Mouse (Mus musculus): Measurements from ENCODE around the gene Ipo9.
A peak's percentile ranks its signal among the peaks of the same experiment; 100 is the strongest.

The Ipo9 gene

DNA sequence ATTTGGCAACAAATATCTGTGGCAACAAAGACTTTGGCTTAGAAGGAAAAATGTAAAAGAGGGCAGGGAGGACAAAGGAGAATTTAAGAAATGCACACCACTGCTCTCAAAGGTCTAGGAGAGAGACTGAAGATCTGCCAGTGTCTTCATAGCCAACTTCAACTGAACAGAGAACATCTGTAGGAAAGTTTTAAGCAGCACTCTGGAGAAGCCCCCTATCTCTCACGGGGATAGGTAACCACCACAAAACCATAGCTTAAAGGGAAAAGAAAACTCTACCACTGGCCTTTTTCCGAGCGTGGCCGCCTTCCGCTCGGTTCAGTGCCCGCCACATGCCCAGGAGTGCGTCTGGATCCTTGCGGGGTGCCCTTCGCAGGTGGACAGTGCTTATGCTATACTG is 3.7 kb downstream of the Ipo9 start:
- peak; percentile 22 for DNase-seq

DNA sequence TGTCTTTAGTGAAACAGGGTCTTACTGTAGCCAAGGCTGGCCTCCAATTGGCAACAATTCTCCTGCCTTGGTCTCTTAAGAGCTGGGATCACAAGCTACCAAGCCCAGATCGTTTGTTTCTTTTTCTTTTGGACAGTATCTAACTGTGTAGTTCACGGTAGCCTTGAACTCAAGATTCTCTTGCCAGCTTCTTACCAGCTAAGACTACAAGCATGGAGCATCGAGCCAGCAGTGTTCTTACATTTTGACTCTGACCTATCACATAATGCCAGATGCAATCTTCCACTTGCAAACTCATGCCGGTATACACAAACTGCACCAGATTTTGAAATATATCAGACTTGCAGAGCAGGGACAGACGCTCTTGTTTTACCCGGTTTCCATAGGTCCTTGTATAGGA is 7.5 kb downstream of the Ipo9 start:
- DNase-seq, result no peak

DNA sequence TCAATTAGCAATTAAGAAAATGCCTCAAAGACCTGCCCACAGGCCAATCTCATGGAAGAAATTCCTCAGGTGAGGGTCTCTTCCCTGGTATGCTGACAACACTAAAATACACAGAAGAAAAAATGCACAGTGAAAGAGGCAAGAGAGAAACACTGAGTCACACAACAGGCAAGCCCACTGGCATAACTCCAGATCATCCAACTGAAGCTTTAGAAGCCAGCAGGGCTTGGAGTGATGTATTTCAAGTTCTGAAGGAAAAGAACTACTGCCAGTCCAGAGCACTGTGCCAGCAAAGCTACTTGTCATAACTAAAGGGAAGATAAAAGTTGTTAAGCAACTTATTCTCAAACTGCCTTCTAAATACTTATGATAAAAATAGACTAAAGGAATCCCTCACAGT is 16.3 kb downstream of the Ipo9 start:
- DNase-seq, result no peak

DNA sequence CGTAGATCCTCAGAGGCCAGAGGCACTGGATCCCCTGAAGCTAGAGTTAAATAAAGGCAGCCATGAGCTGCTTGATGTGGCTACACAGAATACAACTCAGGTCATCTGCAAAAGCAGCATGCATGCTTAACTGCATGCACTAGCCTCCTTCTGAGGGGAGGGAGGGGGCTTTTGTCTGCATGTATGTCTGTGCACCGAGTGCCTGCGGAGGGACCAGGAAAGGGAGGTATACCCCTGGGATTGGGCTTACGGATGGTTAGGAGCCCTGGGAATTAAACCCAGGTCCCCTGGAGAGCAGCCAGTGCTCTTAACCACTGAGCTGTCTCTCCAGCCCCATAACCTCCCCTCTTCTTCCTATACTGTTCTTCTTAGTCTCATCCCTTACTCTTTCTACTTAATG is 18.2 kb downstream of the Ipo9 start:
- no peak for DNase-seq

DNA sequence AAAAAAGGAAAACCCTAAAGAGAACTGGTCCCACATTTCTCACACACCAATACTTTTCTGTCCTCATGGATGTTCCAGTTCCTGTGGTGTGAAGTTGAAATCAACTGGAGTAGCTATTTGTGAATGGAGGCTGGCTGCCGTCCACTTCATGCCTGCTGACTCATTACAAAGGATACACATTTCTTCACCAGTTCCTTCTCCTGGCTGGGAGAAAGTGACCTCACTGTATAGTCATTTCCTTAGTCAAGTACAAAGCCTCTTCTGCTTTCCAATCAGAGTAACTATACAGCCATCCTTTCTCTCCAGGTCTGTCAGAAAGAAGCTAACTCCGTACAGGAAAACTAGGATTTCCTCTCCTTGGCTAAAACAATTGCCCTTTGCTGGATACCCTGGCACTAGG is 19.3 kb downstream of the Ipo9 start:
- DNase-seq, result no peak

DNA sequence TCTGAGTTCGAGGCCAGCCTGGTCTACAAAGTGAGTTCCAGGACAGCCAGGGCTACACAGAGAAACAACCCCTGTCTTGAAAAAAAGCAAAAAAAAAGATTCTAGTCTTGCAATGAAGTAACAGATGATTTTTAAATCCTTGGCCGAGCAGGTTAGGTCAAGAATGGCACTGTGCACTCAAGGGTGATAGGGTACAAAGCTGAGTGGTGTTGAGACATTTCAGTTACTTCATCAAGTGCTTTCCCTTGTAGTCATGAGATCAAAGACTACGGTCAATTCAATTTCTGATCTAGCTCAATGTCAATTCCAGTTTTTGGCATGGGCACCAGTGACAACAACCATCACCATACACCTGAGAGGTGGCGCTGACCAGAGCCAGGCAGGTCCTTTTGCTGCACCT is 21.3 kb downstream of the Ipo9 start:
- no peak for DNase-seq

DNA sequence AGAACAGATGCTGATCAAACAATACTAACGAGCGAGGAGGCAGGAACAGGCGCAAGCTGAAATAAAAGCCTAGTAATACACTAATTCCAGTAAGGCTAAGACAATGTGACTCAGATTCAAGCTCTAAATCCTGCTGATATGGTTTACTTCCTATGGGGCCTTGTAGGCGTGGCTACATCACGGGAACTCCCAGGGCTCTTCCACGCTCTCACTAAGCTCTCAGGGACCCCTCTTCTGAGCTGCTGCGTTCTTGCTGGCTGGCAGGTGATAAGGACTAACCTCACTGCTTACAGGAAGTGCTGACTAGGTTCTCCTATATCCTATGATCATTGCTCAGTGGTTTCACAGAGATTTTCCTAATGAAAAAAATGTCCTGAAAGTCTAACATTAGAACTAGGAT is 24.9 kb downstream of the Ipo9 start:
- no peak for DNase-seq

DNA sequence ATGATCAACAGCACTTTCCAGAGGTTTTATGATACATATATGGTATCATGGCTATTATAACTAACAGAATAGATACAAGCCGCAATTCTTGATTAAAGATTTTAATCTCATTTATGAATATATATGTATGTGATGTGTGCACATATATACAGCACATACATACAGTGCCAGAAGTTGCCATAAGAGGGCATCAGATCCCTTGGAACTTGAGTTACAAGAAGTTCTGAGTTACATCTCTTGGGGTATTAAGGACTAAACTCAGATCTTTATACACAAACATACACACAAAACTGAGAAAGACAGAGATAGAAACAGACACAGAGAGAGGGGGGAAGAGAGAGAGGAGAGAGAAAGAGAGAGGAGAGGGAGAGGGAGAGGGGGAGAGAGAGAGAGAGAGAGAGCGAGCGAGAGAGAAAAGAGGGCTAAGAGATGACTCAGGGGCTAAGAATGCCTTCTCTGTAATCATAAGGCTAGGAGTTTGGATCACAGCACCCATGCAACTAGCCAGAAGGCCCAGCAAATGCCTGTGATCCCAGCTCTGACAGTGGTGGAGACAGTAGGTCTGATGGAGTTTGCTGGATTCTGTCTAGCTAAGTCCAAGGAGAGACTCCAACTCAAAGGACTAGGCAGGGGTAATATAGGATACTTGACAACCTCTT is 28.7 kb downstream of the Ipo9 start:
- DNase-seq, result no peak

DNA sequence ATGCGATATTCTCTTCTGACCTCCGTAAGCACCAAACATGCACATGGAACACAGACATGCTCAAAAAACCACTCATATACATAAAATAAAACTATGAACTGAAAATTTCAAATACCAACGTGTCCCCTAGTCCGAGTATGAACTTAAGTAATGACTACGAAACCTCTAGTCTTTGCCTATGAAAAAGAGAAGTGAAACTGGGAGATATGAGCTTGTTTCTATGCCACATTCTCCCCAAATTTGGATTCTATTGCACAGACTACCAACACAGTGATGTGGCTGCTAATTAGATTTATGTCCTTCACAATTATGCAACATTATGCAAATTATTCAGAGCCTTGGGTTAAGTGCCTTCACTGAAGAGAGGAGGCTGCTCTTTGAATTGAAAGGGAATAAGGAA is 30.8 kb downstream of the Ipo9 start:
- DNase-seq, result no peak

DNA sequence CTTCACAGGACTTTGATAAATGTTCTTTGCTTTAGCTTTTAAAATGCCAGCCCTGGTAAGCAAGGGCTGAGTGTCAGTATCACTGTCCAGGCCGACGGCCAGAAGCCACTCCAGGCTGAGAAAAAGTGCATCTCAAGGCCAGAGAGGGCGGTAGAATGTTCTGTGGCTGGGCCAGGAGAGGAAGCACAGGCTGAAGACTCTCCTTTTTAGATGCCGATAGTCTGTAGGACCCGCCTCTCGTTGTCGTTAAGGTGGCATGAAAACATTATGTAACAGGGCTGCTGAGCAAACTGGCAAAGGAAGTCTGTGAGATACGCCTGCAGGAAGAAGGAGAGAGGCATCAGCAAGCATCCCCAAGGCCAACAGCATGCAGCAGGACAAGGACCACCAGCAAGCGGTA is 45.1 kb downstream of the Ipo9 start:
- no peak for DNase-seq

DNA sequence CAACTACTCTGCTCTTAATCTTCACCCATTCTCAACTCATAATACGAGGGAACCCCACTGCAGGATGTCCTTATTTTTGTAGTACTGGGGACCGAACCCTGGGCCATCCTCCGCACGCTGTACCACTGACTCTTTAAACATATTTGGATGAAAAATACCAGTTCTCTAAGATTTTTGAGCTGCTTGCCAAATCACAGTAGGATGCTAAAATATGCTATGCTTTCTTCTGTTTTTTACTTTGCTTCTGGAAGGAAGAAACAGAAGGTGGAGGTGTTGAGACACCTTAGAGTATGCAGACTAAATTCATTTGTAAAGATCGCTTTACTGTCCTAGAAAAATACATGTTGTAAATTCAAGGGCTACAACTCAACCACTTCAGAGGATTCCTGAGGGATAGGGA is 46.1 kb downstream of the Ipo9 start:
- DNase-seq, result no peak

DNA sequence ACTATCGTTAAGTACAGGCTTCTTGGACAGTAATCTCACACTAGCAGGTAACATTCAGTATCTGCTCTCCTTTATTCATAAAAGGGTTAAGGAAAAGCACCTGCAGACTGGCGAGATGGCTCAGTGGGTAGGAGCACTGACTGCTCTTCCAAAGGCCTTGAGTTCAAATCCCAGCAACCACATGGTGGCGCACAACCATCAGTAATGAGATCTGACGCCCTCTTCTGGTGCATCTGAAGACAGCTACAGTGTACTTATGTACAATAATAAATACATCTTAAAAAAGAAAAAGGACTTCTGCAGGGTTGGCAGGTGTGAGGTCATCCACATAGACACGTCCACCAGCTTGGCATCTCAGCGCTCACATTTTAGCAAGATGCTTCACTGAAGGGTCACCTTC is 48.7 kb downstream of the Ipo9 start:
- DNase-seq, result peak; percentile 45

DNA sequence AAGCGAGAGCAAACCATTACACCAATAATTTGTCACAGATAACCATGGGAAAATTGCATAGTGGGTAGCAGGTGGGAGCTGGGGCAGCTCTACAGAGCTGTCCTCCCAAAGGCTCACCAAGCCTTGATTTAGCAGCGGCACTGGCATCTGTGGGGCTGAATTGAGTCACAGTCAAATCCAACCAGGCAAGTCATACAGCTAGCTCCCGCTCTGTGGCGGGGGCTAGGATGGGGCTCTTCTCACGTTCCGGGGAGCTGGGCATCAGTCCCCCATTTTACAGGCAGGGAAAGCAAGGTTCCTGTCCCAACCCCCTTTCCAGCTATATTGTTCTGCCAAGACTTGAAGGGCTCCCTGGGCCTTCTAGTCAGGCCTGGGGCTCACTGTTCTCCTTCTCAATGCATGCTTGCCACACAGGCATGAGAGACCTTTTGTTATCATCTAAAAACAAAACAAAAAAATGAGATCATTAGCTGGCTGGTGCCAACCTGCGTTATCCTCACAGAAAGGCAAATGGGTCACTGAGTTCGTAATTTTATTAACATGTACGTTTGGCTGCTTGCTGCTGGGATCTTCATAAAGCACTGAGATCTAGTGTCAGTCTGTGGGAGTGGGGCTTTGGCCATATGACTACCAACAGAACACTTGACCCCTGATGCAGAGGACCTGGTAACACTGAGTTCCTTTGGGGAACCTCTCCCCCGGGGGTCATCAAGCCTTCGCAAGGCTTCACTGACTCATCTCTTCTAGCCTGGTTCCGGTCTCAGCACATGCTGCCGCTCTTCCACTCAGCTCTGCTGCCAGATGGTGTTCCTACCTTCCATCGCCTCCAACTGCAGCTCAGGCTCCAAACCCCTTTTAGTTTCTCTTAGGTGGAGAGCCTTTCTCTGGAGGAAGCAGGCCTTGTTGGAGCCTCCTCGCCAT is 50.0 kb downstream of the Ipo9 start:
- DNase-seq, result peak; percentile 67

DNA sequence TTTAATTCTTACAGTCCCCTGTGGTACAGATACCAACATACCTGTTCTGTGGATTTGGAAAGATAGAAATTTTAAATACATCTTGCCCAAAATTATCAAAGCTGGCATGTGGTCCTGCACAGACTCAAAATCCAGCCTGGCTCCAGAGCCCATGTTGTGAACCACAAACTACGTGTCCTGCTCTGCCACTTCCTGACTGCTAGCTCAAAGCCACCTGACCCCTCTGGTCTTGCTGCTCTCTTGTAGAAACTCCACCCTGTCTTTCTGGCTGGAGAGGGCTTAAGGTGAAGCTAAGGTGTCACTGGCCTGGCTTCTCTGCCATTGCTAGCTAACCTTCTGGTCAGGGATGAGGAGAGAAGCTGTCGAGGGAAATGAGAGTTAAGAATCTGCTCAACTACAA is 51.3 kb downstream of the Ipo9 start:
- DNase-seq, result no peak

DNA sequence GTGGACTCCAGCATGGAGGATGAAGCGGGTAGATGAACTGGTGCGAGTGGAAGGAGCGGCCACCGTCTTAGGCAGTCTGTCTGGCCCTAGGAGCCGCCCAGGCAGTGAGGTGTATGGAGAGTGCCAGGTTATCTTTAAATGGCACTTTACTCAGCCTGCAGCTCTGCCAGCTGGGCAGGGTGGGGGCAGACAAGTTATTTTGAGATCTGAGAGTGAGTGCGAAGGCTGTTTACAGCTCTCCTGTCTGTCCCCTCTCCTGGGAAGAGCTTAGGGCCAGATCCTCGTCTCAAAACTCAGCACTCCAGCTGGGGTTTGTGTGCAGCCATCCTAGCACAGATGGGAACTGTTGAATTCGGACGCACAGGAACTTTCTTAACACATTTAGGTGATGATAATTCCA is 51.7 kb downstream of the Ipo9 start:
- peak; percentile 29 for DNase-seq

DNA sequence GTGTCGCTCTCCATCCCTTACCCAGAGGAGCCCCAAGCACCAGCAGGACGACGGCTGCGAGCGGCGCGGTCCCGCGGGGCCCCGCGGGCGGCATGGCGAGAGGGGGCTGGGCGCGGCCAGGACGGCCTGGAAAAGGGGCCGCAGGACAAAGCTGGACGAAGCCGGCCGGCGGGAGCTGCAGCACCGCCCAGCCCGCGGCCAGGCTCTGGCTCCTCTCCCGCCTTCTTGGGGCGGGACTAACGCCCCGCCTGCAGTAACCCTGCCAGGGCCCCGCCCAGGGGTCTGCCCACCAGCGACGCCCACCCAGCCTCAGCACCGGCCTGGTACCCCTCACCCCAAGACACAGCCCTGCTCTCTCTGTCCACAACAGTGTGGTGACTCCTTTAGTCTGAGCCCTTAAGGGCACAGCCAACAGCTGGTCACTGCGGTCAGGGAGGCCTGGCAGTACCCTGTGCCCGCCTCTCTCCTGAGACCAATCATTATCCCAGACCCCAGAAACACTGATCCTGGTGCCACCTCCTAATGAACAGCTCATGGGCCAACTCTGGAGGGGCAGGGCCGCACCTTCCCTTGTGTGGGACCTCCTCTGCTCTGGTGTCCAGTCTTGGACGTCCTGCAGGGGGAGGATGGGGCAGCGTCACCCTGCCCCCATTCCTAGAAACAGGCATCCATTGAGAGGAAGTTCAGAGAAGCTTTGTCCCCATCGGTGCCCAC is 55.3 kb downstream of the Ipo9 start, which contains the start of gene Shisa4:
Shisa4 (minus strand) TSS at position 370 of the 714 bp plus-strand sequence.
- DNase-seq, result peak; percentile 77

DNA sequence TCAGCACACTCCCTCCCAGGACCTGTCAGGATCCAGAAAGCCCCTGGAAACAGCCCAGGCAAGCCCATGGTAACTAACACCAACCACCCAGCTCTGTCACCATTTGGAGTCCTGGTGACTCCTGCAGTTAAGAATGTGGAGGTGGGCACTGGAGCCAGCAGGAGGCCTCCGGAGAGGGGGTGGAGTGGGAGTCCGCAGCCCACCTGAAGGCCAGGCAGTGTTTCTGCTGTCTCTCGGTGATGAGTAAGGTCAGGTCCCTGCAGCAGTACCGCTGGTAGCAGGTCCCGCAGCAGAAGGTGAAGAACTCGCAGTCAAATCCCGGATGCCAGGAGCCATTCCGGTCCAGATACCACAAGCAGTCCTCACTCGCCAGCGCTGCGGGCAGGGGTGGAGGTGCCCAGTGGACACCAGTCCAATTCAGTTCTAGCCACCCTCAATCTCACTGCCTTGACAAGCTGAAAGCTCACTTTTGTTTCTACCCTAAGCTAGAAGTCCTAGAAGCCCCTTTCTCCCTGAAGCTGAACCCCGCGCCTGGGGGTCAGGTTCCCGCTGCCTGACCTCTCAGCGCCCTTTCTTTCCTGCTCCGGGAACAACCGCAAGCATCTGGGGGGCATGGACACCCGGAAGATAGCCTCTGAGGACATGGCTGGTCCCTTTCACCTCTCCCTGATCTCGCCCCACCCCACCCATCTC is 56.0 kb downstream of the Ipo9 start:
- peak; percentile 68 for DNase-seq

DNA sequence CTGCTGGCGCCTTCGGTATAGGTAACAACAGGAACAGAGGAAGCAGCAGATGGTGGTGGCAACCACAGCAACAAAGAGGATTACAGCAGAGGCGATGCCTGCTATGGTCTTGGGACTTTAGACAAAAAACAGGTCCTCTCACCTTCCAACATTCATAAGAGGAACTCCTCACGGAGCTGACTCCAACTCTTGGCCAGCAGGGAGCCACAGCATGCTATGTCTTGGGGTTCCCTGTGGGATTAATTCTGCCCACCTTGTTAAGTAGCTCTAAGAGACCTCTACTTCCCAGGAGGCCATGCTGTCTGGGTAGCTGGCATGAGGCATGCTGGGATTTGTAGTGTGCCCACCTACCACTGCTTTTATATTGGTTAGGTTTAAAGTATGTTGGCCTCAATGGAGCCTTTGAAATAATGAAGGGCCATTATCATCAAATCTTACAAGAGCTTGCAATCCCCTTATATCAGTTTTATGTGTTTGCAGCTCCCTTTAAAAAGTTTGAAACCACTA is 57.1 kb downstream of the Ipo9 start:
- peak; percentile 44 for DNase-seq

DNA sequence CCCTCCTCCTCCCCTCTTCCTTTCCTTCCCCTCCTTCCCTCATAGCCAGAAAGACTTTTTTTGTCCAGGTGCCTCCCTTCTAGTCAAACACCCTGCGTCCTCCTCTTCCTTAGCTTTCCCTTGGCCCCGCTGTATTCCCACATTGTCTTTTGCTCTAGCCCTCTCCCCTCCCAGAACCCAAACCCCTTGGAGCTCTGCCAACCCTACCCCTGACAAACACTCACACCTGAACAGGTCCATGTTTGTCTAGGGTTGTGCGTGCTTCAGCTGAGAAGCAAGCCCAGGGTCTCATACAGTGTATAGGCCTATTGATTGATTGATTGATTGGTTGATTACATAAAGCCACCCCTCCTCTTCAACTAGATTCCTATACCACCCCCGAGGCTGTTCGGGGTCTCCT is 60.9 kb downstream of the Ipo9 start:
- peak; percentile 36 for DNase-seq

DNA sequence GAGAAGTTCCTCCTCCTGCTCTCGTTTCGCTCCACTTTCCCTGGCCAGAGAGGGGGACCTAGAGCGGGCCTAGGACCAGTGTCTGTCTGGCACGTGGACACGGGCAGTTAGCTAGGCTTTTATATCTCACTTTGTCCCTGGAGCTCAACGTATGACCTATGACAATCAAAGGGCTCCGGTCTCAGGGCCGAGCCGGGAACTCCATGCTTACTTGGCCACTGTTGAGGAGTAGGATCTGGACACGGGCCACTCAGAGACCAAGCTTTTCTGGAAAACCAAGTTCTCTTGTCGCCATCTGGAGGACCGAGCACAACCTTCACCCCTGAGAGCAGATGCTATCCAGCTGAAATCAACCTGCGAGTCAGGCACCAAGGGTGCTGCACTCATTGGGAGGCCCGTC is 61.3 kb downstream of the Ipo9 start:
- DNase-seq, result peak; percentile 66

DNA sequence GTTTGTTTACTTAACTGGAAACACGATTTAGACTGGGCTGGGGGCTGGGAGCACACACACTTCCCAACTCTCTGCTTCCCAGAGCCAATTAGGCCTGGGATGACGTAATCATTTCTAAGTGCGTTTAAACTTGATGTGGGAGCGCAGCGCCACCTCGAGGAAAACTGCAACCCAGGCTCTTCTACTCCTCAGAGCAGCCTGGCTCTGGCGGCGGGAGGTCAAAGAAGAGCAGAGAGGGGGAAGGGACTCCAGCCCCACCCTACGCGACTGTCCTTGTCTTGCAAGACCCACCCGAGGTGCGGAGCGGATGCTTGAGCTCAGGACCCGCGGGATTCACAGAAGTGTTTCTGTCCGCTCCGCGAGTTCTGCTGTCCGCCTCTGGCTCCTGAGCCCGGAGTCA is 62.1 kb downstream of the Ipo9 start:
- DNase-seq, result peak; percentile 93

DNA sequence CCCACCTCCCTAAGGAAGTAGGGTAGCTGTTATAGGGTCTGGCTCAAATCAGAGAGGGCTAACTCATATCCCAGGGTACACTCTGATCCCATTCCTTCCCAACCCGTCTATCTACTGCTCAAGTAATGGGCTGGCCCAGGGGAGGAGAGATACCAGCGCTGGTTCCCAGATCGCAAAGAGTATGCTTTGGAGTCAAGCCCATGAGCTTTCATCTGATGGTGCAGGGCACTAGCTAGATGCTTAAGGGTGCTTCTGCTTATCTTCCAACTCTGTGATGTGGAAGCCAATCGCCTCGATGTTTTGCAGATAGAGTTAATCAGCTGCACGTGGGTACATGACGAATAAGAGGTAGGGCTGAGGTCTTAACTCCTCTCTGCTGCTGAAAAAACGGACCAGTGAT is 62.7 kb downstream of the Ipo9 start:
- peak; percentile 46 for DNase-seq

DNA sequence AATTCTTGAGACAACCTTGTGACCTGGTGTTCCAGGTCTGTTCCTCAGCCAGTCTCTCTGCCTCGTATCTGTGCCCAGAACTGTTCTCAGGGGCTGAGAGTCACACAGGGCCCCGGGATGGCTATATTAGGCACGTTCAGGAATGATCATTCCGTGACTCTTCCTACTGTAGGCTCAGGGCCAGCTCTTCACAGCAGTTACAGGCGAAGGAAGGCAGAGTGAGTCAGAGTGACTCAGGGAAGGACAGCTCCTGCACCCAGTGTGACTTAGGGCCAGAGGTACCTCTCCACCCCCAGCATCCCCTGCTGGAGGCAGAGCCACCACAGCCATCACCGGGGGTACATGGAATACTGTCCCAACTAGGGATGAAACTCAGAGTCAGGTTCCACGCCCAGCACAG is 63.3 kb downstream of the Ipo9 start:
- DNase-seq, result peak; percentile 23

Measured in cerebellum, adult 9-10 months (tissue).